Mouse (Mus musculus) E14TG2a.4 (cell line): ENCODE data around the gene Kif1bp.

Source experiments
- CTCF ChIP-seq: conservative IDR thresholded peaks from 2 replicates; pipeline ENCODE4 v1.5.1; 2014; ENCODE audit warnings: low read length
- POU5F1 ChIP-seq: IDR thresholded peaks from 2 replicates; pipeline ENCODE4 v1.6.1; 2014; ENCODE audit warnings: low read length, borderline replicate concordance

- TF ChIP-seq CTCF, result no peak
- no peak for TF ChIP-seq POU5F1
Observed at GRCm38 (mm10) chr10:62522346-62522950, 55.8 kb downstream of the Kif1bp start.
